Mouse (Mus musculus) C2C12 (cell line): ENCODE results near the gene Mcf2l.

Experiments
- CEBPB ChIP-seq: IDR thresholded peaks from one replicate; pipeline ENCODE4 v1.6.1; 2011; ENCODE audit warnings: low read depth, mild to moderate bottlenecking, control low read depth, moderate library complexity
- CTCF ChIP-seq: IDR thresholded peaks from one replicate; pipeline ENCODE4 v1.5.1; 2011; ENCODE audit not compliant: control insufficient read depth, insufficient read depth, insufficient read length
- MAX ChIP-seq: IDR thresholded peaks from one replicate; pipeline ENCODE4 v1.6.1; 2011; ENCODE audit warnings: mild to moderate bottlenecking, control low read depth
- MYOD1 ChIP-seq: IDR thresholded peaks from one replicate; pipeline ENCODE4 v1.6.1; 2011; ENCODE audit warnings: low read depth; ENCODE audit not compliant: control insufficient read depth, insufficient read length
- USF1 ChIP-seq: IDR thresholded peaks from one replicate; pipeline ENCODE4 v1.6.1; 2011; ENCODE audit warnings: low read depth, mild to moderate bottlenecking, control low read depth, moderate library complexity

- TF ChIP-seq CTCF (no peak), MAX (no peak), CEBPB (no peak), USF1 (no peak), MYOD1 (no peak)
Observed at GRCm38 (mm10) chr8:12930290-12930689, 56.7 kb downstream of the Mcf2l start.
